Mouse (Mus musculus) olfactory bulb, adult 2 months (tissue): ENCODE results near the gene Zfp536.

Experiments
- CTCF ChIP-seq: fragments of 200-500 bp; IDR thresholded peaks from 2 replicates; pipeline ENCODE4 v1.5.1; 2012; ENCODE audit warnings: low read depth, mild to moderate bottlenecking, low read length, moderate library complexity; ENCODE audit not compliant: insufficient read depth
- POLR2A ChIP-seq: fragments of 200-500 bp; IDR thresholded peaks from 2 replicates; pipeline ENCODE4 v1.6.1; 2012; ENCODE audit warnings: mild to moderate bottlenecking, low read depth, low read length, moderate library complexity; ENCODE audit not compliant: insufficient read depth

- TF ChIP-seq CTCF (no peak), POLR2A (no peak)
These were observed 2.9 kb downstream of the Zfp536 start for GRCm38 (mm10) chr7:37770400-37771050.
